Mouse (Mus musculus) brain, embryonic 18.5 days (tissue): ENCODE measurements around the gene Galnt4.
A peak's percentile ranks its signal among the peaks of the same experiment; 100 is the strongest.

ENCODE experiments used
- DNase-seq: peaks from one replicate; pipeline ENCODE4 v3.0.0-alpha.2; 2012; ENCODE audit warnings: low read depth, low spot score

The Galnt4 gene

DNA sequence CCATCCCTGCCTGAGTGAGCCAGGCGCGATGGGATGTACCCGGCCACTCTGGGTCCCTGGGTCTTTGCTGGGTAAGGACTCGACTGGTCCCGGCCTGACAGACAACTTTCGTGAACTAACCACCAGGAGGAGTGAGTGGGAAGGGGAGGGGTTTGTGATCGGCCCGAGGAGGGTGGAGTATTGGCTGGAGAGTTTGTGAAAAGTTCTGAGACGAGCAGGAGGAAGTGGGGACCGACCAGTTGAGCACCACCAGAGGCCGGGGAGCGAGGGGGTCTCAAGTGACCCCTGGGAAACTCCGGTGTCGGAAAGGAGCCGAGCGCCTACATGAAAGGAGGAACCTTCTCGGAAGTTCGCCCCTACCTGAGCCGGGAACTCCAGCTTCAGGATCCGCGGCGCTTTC lies at the start of gene Galnt4:
Gene Galnt4 (plus strand): TSS at position 196 of the 400 bp plus-strand sequence.
- DNase-seq = peak; percentile 32

DNA sequence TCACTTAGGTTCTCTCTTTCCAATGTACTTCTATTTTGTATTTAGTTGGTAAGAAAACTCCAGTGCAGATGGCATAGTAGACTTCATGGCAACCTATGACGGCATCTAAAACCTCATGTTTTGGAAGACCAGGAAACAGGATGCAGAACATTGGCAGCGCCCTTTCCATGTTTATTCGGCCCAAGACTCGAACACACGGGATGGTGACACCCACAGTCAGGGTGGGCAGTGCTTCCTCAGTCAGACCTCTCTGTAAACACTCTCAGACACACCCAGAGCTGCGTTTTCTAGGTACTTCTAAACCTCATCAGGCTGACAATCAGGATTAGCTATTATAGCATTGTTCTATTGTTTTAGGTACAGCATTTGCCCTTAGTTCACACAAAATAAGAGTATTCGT lies 47.4 kb upstream of the Galnt4 start:
- no peak for DNase-seq

DNA sequence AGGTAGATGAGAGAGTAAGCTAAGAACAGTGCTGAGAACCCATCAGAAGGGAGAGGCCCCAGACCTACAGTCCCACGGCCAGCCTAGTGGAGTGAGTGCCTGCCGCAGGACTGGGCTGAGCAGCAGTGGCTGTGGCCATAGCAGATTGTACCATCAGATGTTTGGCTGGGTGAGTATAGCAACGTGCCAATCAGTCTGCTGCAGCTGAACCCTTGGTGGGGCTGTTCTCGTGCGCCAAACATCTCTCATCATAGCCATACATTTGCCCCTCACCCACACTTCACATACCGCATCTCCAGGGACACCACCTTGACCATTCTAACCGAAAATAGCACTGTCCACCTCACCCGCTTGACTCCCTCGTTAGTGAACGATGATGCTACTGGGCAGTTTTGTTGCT lies 46.5 kb upstream of the Galnt4 start:
- no peak for DNase-seq

- no peak for DNase-seq
Observed at GRCm38 (mm10) chr10:99062546-99062945, 45.4 kb upstream of the Galnt4 start.

GRCm38 (mm10) chr10:99076113-99076895 lies 31.7 kb upstream of the Galnt4 start:
- no peak for DNase-seq

- DNase-seq = no peak
Observed at GRCm38 (mm10) chr10:99078621-99079020, 29.3 kb upstream of the Galnt4 start.

GRCm38 (mm10) chr10:99081569-99081990 lies 26.4 kb upstream of the Galnt4 start:
- DNase-seq = no peak

GRCm38 (mm10) chr10:99083431-99084003 lies 24.4 kb upstream of the Galnt4 start:
- DNase-seq = no peak

GRCm38 (mm10) chr10:99084397-99085239 lies 23.3 kb upstream of the Galnt4 start:
- DNase-seq = peak; percentile 66

- DNase-seq = no peak
Observed at GRCm38 (mm10) chr10:99085240-99085587, 22.7 kb upstream of the Galnt4 start.

DNA sequence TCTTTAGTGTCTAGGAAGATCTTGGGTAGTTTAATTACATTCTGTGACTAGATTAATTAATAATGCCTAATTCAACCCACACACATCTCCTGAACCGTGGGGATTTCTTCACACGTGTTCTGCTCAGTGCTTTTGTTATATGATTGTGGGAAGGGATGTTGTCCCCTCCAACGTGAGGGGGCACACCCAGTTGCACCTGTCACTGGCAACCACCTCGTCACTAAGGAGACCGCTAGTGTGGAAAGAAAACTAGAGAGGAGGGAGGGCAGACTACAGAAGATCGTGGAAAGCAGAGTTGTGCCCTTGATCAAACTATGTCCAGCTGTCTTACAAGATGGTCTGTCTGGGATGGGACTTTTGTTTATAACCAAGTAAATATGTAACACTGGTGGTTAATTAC lies 21.9 kb upstream of the Galnt4 start:
- no peak for DNase-seq

- no peak for DNase-seq
Observed at GRCm38 (mm10) chr10:99089906-99090305, 18.1 kb upstream of the Galnt4 start.

GRCm38 (mm10) chr10:99093364-99093763 lies 14.6 kb upstream of the Galnt4 start:
- DNase-seq = no peak

DNA sequence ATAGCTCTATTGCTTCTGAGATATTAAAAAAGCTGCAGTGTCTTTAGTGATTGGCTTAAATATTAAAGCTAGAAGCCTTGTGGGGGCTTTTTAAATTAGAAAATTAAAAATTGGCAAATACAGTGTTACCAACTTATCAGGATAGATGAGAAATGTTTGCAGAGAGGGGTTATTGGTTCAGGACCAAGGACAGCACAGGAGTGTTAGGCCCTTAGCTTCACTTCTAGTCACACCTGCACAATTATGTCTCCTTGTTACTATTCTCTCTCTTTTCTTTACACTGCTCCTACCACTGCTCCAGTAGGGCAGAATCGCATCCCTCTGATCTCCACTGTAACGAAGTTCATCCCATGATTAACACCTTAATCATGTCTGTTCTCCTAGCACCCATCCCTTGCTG lies 12.8 kb upstream of the Galnt4 start:
- no peak for DNase-seq

GRCm38 (mm10) chr10:99097374-99097773 lies 10.6 kb upstream of the Galnt4 start:
- DNase-seq = no peak

DNA sequence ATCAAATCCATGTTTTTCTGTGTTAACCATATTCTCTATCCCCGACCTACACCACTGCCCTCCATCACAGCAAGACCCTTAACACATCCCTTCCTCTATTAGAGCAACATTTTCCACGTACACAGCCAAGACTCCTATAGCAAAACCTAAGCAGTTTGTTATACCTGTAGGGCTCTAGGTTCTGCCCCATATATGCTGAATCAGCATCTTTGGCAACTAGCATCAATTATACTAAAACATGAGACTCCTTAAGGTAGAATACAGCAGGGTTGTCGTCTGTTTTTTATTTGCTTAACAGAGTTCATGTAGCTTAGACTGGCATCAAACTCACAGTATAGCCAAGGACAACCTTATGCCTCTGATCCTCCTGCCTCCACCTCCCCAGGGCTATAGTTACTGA lies 2.4 kb upstream of the Galnt4 start:
- DNase-seq = no peak

GRCm38 (mm10) chr10:99106311-99106702 lies 1.7 kb upstream of the Galnt4 start:
- no peak for DNase-seq

- DNase-seq = peak; percentile 72
Observed at GRCm38 (mm10) chr10:99106703-99107631, 992 bp upstream of the Galnt4 start, which contains the start of gene Poc1b. Gene Poc1b, plus strand, starts transcription at chr10:99107036.

GRCm38 (mm10) chr10:99108431-99108982 lies 548 bp downstream of the Galnt4 start:
- no peak for DNase-seq

DNA sequence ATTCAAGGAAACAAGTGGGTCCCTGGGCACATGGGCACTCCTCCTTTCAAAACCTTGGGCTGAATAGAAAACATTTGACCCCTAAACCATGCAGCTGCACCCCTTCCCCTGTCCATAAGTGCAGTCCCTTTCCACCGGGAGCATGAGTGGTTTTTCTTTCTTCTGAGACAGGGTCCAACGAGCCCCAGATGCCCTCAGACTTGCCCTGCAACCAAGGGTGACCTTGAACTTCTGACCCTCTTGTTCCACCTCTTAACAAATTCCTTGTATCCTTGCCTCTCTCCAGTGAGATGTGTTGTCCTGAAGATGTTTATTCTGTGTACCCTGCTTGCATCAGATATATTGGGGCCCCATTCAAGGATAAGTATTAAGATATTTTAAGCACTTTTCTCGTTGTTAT lies 5.6 kb downstream of the Galnt4 start:
- DNase-seq = no peak

DNA sequence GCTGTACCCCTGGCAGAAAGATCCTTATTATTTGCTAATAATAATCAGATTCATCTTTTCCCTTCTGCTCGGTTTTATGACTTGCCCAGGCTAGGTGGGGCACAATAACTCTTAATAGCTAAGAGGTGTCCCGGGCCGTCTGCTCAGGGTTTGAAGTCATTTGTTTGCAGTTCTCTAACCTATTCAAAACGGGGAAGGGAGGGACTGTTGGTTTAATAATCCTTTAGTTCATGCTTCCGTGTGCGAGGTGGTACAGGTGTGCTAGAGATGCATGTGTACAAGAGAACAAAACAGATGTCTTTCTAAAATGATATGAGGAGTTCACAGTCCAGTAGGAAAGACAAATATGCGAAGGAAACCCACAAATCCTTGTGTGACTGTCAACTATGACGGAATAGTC lies 6.3 kb downstream of the Galnt4 start:
- DNase-seq = no peak
